Mouse (Mus musculus) fibroblast of lung, adult 2 months (primary cell): Measurements from ENCODE around the gene 2810408A11Rik.

Experiments
- DNase-seq: peaks from one replicate; pipeline ENCODE4 v3.0.0-alpha.2; 2011; ENCODE audit warnings: low read depth

2810408A11Rik gene

DNA sequence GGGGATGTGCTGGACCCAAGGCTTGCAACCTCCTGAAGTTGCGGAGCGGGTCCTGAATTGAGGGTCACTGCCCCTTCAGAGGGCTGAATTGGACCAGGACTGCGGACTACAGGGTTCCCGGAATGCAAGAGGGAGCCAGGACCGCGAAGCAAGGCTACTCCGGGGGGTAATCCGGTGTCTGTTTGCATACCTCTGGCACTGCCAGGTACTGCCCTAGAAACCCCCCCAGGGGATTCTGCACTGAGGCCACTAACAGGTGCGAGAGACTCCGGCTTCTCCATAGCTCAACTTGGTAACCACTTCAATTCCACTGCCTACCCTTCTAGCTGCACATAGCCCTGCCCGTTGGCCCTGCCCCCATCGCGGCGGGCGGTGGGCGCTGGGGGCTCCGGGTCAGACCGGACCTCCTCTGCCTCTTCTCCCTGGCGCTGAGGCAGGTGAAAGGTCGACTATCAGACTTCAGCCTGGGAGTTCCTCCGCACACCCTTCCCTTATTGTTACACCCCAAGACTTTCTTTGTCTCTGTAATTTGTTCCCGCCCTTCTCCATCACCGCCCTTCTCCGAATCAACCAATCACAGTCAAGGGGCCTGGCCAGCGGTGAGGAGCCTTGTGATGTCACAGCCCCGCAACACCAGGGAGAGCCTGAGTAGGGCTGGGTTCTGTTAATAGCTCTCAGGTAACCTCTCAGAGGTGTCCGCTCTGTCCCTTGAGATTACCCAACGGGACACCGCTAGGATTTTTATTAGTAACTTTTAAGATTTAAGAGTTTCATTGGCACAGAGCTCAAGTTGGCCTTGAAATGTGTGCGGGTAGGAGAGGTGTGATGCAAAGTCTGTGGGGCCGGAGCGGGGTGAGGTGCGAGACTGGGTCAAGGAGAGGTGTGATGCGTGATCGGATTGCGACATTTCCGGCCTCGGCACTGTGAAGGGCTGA, at the start of gene 2810408A11Rik, which contains the start of gene Neurl4:
2810408A11Rik (minus strand) TSS at position 517 of the 935 bp plus-strand sequence.
Neurl4 (plus strand) TSS at position 602 of the 935 bp plus-strand sequence.
- peak; percentile 82 for DNase-seq

DNA sequence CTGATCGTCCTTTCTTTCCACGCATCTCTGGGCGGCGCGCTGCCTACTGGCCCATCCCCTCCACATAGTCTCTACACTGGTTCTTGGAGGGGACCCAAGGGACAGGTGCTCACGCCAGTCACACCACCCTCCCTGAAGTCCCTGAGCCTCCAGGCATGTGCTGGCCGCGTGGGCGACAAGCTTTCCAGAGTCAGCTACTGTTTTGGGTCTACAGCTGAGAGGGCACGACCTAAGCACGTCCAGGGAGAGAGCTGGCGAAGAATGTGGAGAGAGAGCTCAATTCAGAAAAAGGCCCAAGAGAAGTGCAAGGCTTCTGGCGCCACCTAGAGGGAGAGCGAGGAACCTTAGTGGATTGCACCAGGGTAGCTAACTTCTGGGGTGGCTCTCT, 48.0 kb upstream of the 2810408A11Rik start:
- peak; percentile 38 for DNase-seq

DNA sequence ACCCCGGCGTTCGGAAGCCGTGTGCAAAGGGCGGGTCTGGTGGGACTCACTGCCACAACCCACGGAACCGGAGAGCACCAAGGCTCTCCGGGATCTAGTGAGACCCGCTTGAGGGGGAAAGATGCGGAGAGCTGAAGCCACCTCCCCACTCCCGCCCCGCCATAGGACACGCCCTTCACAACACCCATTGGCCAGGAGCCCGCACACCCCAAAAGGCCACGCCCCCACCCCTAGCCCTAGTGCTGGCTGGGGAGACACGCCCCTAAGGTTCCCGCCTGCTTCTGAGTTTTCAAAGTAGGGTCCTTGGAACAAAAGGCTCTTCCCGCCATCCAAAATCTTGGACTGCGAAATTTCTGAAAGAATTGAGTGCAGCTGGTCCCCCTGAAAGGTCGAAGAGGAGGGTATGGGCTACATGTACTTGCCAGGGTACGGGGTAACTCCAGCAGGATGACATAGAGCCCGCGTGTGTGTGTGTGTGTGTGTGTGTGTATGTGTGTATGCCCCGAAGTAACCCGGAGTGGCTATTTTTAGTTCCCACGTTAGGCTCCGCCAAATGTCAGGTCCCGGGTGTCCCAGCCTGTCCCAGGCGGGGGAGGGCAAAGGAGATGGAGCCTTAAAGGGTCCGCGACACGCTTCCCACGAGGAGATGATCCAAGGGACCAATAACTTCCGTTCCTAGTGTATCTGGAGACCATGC, 47.4 kb upstream of the 2810408A11Rik start, which contains the start of gene Slc2a4:
Slc2a4 (minus strand) TSS at position 123 of the 697 bp plus-strand sequence.
- no peak for DNase-seq

DNA sequence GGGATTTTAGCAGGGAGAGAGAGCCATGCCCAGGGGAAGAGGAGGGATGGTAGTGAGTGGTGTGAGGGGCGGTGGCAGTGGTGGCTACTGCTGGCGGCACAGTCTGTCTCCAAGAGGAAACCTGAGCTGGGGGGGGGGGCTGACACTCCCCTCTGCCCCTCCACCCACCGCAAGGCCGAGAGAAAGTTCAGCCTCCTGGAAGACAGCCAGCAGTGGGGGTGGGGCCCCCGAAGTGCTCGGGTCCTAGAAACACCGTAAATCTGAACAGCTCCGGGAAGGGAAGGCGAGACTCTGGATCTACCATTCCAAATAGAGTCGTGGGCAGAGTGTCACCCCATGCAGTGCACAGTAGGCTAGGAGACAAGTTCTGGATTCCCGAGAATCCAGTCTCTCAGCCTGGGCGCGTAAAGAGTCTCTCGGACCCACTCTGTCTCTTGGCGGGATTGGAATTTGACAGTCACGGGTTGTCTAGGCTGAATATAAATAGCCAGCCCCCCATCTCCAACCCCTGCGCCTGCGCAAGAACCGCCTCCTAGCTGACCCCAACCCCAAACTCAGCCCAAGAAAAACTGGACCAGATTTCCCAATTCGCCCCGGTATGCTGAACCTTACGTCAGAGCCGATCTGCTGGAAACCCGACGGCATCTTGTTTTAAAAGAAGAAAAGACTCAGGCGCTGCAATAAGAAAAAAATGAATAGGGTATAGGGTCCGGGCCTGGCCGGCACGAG, 46.7 kb upstream of the 2810408A11Rik start:
- no peak for DNase-seq

GRCm38 (mm10) chr11:69945997-69946891, 45.5 kb upstream of the 2810408A11Rik start:
- no peak for DNase-seq

DNA sequence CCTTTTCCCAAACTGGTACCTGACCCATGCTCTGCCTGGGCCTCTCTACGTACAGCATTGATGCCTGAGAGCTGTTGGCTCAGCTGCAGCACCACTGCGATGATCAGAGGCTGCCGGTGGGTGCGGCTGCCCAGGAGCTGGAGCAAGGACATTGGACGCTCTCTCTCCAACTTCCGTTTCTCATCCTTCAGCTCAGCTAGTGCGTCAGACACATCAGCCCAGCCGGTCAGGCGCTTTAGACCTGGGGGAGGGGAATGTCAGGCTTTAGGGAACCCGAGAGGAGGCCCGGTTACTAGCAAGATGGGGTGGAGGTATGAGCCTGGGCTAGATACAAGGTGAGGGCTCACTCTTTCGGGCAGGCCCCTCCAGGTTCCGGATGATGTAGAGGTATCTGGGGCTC, 44.4 kb upstream of the 2810408A11Rik start:
- no peak for DNase-seq

- no peak for DNase-seq
Observed at GRCm38 (mm10) chr11:69940962-69941361, 40.2 kb upstream of the 2810408A11Rik start.

- no peak for DNase-seq
Observed at GRCm38 (mm10) chr11:69939731-69940130, 38.9 kb upstream of the 2810408A11Rik start.

DNA sequence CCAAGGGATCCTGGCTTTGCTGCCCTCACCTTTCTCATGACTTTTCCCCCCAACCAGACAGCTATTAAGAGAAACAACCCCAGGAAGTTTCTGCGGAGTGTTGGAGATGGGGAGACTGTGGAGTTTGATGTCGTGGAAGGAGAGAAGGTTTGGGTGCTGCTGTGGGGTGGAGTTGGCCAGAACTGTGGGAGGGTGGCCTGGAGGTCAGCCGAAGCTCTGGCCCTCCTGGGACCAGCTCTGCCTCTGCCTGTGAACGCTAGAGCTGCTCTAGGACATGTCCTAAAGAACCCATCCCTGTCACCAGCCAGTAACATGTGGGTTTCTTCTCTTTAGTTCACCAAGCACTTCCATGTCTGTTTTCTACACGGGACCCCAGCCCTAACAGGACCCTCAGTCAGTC, 38.4 kb upstream of the 2810408A11Rik start:
- DNase-seq: no peak

DNA sequence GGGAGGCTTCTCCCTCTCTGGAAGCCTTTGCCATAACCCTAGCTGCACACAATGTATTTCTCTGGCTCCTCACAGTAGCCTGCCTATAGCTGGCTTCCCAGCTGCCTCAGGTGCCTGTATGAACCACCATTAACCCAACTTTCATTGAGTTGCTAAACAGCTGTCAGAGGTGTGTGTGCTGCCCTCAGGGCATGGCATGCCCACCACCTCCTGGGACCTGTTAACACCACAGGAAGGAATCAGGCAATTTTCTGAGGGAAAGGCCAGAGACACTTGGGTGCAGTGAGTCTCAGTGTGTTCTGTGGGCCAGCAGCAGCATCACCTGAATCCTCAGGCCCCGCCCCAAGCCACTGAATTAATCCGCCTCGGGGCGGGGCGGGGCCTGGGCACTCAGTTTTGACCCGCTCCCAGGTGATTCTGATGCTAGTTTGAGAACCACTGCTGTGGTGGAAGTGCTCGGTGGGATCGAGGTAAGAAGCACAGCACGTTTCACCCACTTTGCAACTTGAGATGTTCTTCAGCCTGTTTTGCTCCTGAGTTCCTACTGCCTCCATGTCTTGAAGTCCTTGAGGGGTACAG, 37.7 kb upstream of the 2810408A11Rik start:
- DNase-seq: no peak

DNA sequence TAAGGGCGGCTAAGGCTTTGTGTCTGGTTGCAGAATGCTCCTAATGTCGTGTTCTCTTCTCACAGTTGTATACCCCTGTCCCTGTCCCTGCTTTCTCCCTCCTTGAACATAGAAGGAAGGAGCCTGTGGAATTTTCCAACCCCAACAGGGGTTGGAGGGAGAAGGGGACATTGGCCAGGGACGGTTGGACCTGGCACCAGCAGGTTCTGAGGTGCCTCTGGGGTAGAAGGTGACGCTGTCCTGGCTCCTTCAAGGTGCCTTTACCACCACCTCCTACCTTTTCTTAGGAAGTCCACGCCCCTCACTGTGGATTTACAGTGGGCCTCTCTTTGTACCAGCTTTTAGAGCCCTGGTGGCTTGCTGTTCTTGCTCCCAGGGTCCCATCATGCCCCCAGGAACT, 37.0 kb upstream of the 2810408A11Rik start:
- no peak for DNase-seq

- no peak for DNase-seq
Observed at GRCm38 (mm10) chr11:69937385-69937784, 36.6 kb upstream of the 2810408A11Rik start.

- no peak for DNase-seq
Observed at GRCm38 (mm10) chr11:69936714-69937347, 36.0 kb upstream of the 2810408A11Rik start.

DNA sequence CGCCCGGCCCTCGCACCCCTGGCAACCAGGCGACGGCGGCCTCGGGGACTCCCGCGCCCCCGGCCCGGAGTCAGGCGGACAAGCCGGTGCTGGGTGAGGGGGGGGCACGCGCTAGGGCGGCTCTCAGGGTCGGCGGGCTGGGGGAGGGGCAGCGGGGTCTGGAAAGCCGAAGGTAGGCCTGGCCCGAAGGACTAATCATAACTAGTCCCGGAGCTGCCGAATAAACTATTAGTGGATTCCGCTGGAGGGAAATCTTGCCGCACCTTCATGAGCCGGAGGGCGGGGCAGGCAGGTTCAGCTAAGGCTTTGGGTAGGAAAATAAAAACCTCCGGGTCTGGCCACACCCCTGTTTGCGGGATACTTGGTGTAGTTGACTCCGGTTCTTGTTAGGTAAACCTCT, 35.4 kb upstream of the 2810408A11Rik start:
- no peak for DNase-seq

DNA sequence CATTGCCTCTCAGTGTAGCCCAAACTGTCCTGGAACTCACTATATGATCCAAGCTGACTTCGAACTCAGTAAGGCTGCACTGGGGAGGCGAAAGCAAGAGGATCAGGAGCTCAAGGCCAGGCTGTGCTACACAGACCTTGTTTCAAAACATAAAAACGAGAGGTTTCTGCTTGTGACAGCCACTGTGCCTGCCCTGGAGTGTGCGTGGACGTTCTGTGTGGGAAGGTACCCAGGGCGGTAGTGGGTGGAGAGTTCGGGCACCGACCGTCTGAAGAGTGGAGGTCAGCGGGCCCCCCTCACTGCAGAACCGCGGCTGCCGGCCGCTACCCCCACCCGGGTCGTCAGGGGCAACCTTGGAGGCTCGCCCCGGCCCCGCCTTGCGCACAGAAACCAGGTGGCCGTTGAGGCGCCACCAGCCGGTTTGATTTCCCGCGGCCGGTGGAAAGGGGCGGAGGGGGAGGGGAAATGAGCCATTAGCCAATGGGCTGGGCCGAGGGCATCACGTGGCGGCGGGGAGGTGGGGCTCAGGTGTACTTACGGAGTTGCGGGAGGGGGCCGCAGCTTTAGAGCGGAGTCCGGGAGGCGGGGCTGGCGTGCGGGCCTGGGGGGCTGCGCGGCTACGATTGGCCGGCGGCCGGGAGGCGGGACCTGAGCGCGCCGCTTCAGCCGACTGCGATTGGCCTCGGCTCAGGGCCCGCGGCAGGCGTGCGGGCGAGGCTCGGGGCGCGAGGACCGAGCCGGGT, 34.5 kb upstream of the 2810408A11Rik start, which contains the start of gene Ybx2:
Ybx2 (plus strand) TSS at position 660 of the 743 bp plus-strand sequence.
- DNase-seq: no peak

DNA sequence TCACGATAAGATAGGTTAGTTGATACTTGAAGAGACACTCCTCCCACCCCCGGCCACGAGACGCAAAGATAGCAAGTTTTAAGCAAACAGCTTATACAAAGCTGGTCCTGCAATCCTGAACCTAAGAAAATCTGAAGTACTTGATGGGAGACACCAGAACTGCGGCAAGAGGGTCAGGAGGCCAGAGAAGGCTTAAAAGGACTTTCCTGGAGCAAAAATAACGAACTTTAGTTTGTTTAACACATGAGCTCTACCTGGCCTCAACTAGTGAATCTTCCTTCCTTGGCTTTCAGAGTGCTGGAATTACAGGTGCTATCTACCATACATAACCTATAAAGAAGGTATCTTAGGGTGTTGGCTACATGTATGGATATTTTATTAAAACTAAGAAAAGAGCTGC, 33.9 kb upstream of the 2810408A11Rik start:
- DNase-seq: no peak

DNA sequence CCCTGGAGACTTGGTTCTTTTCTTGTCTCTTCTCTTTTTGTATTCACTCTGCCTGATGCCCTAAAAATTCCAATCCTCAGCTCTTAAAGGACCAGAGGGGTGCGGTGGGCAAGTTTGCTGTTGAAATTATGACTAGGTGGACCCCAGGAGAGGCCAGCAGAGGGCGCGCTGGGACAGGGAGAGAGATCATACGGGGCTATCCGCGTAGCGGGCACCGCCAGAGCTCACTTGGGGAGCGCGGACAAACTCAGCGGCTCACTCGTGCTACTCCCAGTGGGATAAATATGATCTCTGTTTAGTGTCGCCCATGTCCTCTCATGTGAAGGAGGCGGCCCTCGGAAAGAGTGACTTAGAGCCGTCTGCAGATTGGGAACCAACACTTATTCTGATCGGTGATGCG, 33.4 kb upstream of the 2810408A11Rik start:
- peak; percentile 34 for DNase-seq

DNA sequence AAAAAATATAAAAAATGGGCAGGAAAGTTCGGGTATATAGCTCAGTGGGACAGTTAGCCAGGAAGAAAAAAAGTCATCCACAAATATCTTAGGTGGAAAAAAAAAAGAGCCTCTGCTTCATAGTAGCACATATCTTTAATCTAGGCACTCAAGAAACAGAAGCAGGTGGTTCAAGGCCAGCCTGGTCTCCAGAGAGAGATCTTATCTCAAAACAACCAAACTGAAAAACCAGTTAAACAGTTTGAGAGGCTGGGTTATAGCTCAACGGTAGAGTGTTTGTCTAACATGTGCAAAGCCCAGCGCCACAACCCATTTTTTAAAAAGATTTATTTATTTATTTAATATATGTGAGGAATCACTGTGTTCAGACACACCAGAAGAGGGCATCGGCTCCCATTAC, 32.3 kb upstream of the 2810408A11Rik start:
- DNase-seq: no peak

- DNase-seq: no peak
Observed at GRCm38 (mm10) chr11:69932254-69932653, 31.5 kb upstream of the 2810408A11Rik start.
